Mouse (Mus musculus) layer of hippocampus, postnatal 14 days (tissue): Measurements from ENCODE around the gene Casc1. TPM values are rescaled to one million over a fixed set of nuclear protein-coding genes. Genes with fewer than 3 reads are reported as not detected.

ENCODE experiments used
- DNase-seq, 2 experiments: peaks; one replicate each; pipeline ENCODE4 v3.0.0; 2021 to 2022; ENCODE audit warnings: low spot score in 2 of 2, mixed read lengths in 1 of 2
- total RNA-seq, 2 experiments: library from RNA; stranded (reverse); gene quantifications; 2 replicates each; pipeline ENCODE4 v1.2.3; 2021

Gene Casc1
- total RNA-seq, 2 experiments from 2014 or later, result 1.7 to 2.4 TPM

DNA sequence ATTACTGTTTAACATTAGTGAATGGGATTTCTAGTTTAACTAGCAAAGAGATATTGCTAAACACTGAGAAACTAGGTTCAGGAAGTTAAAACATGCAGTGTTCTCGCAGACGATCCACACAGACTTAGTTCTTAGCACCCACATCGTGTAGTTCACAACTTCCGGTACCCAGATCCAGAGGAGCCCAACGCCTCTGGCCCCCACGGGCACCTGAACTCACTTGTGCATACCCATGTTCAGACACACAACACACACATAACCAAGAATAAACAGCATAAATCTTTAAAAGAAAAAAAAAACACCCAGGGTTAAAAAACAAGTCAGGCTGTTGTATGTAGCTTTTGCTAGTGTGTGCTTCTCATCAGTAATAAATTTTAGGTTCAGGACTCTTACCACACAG is 6.4 kb downstream of the Casc1 start:
- DNase-seq, result no peak

DNA sequence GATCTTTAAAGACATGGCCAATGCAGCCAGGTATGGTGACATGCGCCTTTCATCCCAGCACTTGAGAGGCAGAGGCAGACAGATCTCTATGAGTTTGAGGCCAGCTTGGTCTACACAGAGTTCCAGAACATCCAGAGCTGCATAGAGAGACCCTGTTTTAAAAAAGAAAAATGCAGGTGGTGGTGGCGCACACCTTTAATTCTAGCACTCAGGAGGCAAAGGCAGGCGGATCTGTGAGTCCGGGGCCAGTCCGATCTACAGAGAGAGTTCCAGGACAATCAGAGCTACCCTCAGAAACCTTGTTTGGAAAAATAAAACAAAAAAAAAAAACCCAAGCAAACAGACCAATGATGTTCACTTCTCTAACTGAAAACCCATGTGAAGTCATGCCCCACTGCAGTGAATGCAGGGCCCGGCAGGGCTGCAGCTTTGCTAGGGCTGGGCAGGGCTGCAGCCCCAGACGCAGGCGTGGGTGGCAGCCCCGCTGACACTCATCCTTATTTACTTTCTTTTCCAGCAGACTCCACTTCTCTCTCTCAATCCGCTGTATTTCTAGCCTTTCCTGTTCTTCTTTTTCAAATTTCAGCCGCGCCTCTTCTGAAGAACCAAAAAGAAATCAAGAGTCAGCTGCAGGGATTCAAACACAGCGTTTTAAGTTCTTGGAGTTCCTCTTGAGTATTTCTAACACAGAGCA is 8.2 kb downstream of the Casc1 start:
- no peak for DNase-seq

DNA sequence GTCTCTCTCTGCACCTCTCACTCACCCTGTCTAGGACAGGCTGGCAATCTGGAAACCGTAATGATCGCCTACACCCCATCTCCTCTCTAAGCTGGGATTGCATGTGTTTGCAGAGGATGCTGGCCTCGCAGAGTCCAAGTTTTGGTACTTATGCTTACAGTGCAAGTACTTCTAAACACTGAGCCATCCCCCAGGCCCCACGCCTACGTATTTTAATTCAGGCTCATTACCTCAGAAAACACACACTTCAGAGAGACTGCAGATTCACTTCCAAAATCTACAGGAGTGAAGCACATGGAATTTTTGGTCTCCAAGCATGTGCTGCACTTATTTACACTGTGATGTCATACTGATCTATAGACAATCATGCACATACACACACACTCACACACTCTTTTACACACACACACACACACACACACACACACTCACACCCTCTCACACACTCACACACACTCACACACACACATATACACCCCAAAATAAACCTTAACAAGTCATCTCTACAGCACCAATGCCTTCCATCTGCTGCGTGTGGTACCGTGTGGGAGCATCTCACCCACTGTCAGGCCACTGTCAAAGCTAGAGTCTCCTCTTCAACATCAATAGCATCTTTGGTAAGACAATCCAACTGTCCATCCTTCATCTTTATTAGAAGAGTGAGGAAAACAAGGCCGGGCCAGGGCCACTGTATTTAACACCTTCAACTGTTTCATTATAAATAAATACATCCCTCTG is 12.7 kb downstream of the Casc1 start:
- no peak for DNase-seq

DNA sequence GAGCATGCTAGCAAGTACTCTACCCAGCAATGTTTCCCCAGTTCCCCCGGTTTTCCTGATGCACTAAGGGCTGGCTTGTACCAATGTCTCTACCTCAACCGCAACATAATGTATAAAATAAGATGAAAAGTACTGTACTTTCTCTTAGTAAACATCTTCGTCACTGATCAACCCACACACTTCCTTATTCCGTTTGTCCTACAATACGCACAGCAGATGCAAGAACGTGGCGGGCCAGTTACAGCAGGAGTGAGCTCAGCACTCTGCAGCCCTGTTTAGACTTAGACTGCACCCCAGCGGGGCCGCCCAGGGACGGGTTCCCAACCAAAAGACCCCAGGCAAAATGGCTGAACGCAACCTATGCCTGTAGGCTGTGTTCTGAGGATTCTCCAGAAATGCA is 17.4 kb downstream of the Casc1 start:
- no peak for DNase-seq

DNA sequence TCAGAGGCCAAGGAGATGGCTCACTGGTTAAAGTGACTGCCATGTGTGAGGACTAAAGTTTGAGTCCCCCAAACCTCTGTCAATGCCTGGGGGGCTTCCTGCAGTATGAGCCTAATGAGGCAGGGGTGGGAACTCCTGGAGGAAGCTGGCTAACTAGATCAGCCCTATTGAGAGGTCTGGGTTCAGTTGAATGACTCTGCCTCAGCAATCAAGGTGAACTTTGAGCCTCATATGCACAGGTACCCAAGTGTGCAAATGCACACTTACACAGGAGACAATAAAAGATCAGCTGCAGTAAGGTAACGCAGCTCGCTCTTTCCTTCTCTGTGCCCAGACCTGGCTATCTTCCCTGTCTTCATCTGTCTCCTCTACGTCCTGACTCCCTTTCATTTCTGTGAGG is 17.8 kb downstream of the Casc1 start:
- DNase-seq, result no peak

DNA sequence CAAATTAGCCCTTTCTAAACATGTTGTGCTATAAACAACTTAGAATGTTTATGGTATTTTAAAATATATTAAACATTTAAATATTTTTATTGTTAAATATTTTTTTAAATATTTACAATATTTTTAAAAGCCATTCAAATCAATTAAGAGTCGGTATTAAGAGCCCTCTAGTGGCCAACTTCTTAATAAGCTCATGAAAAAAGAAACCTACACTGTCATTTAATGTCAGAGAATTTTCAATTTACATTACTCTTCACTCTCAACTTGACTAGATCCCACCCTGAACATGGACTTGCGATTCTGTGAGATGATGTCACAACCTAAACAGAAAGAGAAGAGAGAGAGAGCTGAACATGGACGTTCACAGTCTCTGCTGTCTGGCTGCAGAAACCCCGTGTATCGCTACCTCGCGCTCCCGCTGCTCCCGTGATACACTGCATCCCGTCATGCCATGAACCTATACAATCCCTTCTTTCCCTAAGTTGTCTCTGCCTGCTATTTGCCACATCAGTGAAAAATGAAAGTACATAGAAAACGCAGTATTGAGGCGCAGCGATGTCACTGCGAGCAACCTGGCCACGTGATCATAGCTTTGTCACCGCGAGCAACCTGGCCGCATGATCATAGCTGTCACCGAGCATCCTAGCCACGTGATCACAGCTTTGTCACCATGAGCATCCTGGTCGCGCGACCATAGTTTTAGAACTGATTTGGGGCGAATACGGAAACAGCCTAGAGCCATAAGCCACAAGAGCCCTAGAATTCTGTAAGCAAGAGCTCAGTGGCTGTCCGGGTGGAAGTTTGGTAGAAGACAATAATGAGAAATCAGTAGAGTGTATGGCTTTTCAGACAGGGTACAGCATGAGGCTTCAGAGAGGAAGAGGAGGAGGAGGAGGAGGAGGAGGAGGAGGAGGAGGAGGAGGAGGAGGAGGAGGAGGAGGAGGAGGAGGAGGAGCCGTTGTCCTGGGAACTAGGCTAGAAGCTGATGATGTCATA is 23.4 kb downstream of the Casc1 start:
- peak; percentile 45 to 54 for DNase-seq

DNA sequence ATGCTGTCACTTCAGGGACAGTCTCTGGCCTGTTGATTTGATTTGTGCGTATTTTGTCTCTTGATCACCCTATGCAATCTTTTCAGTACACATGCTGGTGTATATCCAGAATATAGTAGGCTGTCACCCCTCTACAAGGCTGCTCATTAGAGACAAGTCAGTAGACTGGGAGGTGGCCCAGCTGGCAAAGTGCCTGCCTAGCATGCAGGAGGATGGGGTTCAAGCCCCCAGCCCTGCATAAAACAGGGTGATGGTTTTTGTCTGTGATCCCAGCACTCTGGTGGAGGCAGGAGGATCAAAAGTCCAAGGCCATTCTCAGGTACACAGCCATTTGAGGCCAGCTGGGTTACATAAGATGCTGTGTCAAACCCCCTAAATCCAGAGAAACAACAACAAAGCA is 24.7 kb downstream of the Casc1 start:
- DNase-seq, result no peak

DNA sequence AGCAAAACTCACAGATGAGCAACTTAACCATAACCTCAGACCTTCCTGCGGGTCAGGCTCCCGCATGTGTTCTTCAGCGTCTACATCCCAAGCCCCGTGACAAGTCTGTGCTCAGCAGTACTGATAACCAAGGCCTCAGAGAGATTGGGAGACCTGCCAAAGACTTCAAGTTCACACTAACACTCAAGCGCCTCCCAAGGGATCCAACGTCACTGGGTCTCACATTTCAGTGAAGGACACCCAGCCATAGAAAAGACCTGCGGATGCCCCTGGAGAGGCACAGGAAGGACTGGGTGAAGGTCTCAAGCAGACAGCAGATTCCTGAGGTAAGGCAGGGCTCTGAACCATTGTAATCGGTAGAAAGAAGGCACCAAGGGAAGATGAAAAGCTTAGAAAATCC is 28.8 kb downstream of the Casc1 start:
- DNase-seq, result no peak

DNA sequence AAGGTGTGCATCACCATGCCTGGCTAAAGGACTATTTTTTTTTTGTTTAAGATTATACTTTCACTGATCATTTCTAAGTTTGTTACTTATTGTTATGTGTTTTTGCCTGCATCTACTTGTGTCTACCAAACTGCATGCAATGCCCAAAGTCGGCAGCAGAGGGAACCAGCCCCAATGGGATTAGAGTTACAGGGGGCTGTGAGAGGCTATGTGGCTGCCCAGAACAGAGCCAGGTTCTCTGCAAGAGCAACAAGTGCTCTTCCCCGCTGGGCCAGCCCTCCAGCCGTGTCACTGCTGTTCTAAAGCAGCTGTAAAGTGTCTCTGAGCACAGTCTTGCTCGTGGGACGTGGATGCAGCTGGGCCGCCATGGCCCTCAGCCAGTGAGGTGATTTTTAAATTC is 31.1 kb downstream of the Casc1 start:
- DNase-seq, result peak in 1 of 2 experiments; percentile 28

DNA sequence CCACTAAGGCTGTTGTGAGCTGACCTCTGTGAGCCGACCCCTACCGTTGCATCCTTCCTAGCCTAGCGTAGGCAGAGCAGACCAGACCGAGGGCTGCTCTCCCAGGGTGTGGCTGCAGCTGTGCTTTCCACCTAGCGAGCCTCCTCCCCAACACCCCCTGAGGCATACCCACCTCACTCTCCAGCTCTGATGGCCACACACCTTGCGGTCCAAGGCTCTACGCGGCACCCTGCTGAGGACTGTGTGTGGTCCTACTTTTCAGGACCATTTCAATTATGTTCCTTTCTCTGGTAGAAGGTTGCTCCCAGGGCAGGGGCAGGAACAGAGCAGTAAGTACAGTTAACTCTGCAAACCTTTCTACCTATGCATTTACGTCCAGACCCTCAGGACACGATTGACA is 34.3 kb downstream of the Casc1 start:
- DNase-seq, result no peak

DNA sequence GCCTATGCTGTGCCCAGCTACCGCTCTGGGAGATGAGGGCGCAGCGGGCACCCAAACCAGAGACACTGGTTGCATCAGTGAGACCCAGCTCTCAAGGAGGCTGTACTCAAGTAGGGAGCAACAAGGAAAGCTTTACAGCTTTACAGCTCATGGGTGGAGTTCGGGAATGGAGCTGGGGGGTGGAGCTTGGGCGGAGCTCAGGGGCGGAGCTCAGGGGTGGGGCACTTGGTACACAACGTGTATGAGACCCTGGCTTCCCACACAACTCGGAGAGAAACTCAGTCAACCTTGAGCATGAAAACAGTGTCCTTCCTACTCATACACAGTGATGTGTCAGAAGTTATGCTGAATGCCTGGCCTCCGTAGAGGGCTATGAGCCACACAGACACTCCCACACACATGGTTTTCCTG is 35.2 kb downstream of the Casc1 start:
- no peak for DNase-seq

DNA sequence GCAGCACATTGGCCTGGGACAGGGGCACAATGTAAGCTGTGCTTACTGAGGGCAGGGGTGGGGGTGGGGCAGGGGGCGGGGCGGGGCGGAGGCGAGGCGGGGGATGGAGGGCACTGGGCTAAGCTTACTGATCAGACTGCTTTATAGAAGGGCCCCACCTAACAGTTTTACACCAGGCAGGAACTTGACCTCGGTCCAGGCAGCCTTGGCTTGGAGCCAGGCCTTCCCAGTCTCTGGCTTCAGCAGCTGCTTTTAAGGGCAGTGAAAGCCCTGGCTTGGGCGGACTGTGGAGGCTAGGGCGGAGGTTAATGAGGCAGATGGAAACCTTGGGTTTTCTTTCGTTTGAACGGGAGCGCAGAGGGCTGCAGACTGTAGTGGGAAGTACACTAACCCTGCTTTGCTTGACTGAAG is 37.0 kb downstream of the Casc1 start:
- peak in 1 of 2 experiments; percentile 37 for DNase-seq

DNA sequence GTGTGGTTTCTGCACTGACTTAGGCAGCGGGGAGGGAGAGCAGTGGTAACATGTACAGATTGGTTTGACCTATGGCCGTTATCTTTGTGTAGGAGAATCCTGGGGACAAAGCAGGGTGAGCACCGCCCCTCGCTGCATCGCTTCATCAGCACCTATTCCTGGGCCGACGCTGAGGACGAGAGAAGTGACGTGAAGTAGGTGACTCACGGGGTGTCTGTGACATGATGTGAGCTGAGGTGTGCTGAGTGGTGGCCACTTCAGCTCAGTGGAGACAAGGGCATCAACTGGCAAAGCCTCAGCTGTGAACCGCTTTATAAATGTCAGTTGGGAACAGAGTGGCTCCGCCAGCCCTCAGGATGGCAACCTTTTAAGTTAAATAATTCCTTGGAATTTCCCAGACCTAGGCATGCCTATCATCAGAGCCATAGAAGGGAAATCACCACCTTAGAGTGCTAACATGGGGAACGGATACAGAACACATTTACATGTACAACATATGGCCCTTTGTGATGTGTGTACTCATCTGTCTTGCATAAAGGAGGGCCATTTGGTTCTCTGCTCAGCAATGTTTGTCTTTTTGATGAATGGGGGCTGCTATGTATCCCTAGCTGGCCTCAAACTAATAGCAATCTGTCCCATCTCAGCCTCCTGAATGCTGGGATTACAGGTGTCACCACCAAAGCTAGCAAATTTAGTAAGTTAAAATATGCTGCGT is 38.8 kb downstream of the Casc1 start:
- no peak for DNase-seq

DNA sequence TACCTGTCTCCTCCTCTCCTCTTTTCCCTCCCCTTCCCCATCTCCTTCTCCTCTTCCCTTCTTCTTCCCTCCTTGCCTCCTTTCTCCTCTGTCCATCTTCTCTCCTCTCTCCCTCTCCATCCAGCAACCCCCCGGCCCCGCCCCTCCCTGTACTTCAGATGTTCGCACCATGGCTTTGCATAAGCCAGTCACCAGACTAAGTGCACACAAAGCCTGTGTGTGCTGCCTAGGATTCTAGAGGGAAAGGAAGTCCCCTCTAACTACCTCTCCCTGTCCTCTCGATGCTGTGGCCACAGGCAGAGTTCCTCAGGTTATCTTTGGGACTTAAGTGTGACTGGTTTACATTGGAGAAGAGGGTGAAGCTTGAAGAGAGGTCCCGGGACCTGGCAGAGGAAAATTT is 50.2 kb downstream of the Casc1 start:
- DNase-seq, result no peak

DNA sequence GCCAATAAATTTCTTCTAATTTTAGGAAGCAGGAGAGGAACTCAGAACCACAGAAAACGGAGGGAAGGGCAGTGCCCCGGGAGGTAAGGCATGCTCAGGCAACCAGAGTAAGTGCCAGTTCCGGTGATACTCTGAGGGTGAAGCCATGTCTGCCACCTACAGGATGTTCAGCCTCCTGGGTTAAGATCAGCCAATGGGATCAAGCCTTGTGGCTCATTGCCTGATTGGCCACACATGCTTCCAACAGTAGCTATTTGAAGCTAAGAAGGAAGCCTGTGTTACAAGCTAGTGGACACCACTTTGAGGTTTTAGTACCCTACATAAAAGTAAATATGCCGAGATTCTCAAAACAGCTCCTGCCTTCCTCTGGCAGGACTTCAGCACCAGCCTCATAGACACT is 52.2 kb downstream of the Casc1 start:
- no peak for DNase-seq

DNA sequence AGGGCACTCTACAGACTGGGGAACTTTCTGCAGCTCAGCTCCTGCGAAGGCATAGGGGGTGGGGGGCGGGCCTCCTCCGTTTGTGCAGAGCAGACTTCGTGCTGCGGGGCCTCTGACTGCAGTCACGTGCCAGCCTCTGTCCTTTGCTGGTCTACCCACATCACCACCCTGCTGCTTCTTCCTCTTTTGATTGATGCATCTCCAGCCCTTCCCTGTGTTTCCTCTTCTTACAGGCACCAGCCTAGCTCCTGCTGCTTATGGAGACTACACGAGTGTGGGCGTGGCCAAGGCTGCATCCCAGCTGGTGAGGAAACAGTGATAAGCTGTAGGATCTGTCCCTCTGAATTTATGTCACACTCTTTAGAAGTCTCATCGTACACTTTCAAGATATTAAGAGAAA is 61.8 kb downstream of the Casc1 start:
- peak in 1 of 2 experiments; percentile 20 for DNase-seq

DNA sequence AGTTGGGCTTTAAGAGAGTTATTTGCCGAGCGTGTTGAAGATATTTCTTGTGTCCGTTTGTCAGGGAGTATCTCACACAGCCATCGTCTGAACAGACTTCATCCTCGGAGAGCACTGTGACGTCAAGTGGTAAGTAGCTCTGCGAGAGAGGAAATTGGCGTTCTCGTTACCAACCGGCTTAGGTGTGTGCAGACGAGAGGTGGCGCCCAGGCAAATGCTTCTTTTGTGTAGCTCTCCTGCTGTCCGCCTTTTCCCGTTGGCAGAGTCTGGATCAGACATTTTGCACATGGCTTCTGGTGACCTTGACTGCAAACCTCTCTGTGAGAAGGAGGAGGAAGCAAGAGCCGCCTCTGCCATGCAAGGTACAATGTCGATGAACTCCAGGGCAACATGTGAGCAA is 63.1 kb downstream of the Casc1 start:
- DNase-seq, result no peak

DNA sequence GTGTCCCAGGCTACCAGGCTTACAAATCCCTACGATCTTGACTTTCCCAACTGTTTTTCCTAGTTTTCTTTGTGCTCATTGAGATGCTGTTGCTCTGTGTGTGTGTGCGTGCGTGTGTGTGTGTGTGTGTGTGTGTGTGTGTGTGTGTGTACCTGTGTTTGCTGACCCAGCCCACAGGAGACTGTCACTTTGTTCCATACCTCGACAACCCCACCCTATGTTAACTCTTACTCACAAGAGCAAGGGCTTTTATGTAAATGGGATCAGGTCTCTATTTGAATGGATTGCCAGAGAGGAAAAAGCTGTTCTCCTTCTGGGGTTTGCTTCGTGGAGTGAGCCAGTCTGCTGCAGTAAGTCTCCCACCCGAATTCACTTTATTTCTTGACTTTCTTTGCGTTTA is 65.6 kb downstream of the Casc1 start:
- no peak for DNase-seq

DNA sequence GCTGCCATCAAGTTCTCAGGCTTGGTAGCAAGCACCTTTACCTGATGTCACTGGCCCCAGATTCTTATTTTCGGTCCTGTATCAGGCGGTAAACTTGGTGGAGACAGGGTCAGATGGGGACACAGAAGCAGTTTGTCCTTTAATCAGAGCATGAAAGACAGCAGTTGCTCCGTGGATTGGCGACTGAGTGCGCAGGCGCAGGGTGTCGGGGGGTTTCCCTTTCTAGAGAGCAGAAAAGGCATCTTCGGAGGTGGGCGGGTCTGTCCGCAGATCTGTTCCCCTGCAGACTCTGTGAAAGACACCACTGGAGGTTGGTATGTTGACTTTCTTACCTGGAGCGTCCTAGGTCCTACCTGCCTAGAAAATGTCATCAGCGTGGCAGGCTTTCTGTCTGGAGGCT is 69.0 kb downstream of the Casc1 start:
- no peak for DNase-seq

DNA sequence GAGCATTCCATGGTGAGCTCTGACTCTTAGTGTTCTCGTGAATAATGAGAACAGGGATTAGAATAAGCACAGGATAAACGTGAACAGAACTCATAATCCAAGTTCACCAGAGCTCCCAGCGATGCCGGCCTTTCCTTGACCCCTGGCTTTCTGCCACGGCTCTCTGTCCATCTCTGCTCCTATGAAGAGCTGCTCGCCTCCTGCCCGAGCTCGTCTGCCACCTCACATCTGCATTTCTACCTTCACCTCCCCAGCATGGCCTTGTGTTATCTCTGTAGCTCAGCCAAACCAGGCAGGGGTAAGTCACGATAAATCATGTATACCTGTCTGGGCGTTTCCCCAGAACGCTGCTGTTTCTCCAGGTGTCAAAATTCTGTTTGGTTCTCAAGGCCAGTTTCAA is 70.1 kb downstream of the Casc1 start:
- no peak for DNase-seq
